Mouse (Mus musculus): ENCODE results near the gene Frmd4a.

Gene Frmd4a

DNA sequence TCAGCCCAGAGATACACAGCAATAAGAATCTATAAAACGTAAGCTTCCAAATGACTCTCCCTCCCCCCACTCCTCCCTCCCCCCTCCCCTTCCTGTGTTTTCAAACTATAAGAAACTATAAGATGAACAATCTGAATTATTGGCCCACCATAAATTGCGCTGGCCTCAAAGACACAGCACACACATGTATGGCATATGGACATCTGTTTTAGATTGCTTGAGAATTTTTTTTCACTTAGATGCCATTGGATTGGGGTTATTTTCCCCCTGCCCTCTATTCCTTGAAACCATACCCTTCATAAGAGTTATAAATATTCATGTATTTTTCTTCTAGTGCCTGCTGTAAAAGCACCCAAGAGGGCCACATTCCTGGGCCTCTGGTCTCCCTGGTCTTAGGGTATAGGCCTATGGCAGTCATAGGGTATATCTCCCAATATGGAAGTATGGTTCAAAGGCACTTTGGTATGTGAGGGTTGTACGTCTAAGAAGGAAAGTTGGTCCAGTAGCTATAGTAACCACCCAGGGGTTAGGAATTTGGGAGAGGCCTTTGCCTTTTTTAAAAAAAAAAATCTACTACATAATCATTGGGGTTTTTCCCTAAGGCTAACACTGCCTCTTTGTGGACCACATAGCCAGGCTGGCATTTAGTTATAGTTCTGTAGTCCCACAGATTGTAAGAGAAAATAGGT lies 322.2 kb downstream of the Frmd4a start:
- DNase-seq, result no peak

GRCm38 (mm10) chr2:4340378-4340777 lies 322.9 kb downstream of the Frmd4a start:
- DNase-seq, result no peak

DNA sequence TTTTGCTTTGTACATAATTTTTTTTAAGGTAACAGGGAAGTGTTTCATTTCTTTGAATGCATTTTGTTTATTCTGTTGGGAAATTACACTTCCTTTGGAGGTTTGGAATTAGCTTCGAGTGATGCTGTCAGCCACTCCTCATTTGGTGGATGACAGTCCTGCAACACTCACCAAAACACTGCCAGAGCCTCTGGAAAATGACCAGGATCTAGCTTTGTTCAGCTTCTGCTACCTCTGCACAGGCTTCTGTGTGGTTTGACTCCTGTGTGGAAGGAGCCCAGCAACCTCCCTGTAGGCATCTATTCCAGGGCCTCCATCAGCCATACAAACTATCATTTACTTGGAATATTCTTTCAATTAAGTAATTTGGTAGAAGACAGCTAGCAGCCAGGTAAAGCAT lies 323.6 kb downstream of the Frmd4a start:
- DNase-seq, result no peak

DNA sequence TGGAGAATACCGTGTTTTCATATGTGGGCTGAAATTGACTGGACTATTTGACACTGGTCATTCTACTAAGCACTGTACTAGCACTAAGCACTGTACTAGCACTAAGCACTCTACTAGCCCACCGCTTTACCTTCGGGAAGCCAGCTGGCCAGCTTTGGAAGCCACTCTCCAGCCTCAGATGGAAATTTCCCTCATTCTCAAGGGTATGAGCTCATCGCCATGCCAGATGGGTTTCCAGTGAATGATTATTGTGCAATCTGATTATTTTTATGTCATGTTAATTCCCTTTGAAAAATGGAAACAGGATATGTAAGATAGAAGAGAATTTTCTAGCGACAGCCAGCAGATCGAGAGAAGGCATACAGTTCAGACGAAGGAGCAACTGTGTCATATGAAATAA lies 324.5 kb downstream of the Frmd4a start:
- DNase-seq, result no peak

DNA sequence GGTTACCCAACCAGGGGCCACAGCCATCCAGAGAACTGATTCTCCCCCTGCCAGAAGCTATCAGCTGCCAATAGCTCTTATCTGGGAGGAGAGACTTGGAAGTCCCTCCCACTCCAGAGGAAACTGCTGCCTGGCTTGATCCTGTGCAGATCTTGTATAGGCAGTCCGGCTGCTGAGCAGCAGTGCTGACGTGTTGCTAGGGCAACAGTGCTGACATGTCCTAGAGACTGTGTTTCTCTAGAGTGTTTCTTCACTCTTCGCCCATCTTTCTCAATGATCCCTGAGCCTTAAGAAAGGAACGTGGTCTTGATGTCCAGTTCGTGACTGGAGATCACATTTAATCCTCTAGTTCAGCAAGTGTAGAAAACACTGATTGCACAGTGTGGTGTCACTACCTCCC lies 326.9 kb downstream of the Frmd4a start:
- no peak for DNase-seq

GRCm38 (mm10) chr2:4346232-4346631 lies 328.7 kb downstream of the Frmd4a start:
- DNase-seq, result no peak

- DNase-seq, result no peak
These were observed 329.4 kb downstream of the Frmd4a start for GRCm38 (mm10) chr2:4346953-4347352.

DNA sequence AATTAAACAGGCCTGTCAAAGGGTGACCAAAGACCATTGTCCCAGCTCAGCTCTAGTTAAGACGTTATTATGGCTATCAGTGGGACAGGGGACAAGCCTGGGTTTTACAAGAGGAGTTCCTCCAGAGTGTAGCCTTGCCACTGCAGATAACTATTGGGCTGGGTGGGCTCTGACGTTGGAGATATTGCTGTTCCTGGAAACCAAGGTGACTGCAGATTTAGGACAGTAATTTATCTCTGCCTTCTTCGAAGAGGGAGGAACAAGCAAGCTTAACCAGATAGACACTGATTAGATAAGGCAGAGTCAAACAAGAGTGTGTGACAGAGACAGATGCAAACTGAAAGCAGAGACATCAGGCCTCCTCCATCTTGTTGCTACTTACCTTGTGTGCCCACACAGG lies 330.3 kb downstream of the Frmd4a start:
- DNase-seq, result no peak

DNA sequence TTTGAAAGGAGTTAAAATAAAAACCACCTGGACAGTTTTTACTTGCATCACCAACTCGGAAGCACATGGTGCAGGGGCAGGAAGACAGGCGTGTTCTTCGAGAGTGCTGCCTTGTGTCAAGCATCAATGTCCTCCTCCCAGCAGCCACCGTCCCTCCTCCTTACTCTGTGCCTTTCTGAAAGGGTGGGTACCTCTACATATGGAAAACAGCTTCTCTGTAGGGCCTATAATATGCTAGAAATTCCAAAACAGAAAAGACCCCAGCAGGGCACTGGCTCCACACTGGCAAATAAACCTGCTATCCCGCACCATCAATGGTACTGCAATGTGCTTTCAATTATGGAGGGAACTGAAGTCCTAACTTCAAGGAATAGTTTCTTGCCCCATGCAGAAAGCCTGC lies 331.0 kb downstream of the Frmd4a start:
- no peak for DNase-seq

- DNase-seq, result no peak
These were observed 339.4 kb downstream of the Frmd4a start for GRCm38 (mm10) chr2:4356812-4357384.

DNA sequence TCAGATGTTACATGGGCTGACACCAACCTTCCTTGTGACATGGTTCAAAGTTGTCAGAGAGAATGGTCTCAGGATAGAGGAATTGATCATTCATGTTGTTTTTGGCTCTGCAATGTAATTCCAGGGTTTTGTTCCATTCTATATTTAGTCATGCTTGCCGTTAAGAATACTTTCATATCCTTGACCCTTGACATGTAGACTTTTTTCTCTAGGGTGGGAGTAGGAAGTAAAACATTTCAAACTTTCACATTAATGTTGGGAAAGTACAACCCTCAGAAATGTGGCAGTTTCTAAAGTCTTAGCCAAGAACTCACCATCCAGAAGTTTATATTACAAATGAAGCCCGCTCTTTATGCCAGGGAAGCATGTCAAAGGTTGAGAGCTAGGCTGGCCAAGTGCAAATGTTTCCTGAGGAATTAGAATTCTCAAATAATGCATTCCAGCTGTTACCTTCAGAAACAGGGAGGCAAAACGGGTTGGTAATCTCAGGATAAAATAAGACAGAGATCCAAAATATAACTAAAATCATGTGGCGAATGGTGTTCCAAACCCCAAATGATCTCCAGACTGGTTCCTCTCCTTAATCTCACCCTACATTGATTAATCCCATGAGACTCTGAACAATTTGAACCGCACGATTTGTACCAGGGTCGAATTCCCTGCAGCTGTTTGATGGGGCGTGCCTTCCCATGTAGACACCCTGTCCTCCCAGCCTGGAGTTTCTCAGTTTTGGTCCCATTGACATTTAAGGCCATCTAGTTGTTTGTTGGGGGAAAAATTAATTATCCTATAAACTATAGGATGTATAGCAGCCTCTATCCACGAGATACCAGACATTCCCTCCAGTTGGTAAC lies 344.7 kb downstream of the Frmd4a start:
- DNase-seq, result no peak

DNA sequence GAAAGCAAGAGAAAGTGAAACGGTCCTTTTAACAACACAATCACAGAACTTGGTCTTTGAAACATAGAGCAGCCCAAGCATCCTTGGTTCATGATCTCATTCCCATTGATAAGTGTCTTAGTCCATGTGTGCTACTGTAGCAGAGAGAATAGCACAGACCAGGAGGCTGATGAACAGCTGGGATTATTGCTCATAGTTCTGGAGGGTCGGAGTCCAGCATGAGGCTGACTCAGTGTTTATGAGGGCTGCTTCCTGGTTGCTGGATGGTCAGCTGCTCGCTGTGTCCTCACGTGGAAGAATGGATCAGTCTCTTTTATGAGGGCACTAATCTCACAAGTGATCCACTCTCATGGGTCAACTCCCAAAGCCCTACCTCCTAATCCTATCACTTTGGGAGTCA lies 347.4 kb downstream of the Frmd4a start:
- no peak for DNase-seq

DNA sequence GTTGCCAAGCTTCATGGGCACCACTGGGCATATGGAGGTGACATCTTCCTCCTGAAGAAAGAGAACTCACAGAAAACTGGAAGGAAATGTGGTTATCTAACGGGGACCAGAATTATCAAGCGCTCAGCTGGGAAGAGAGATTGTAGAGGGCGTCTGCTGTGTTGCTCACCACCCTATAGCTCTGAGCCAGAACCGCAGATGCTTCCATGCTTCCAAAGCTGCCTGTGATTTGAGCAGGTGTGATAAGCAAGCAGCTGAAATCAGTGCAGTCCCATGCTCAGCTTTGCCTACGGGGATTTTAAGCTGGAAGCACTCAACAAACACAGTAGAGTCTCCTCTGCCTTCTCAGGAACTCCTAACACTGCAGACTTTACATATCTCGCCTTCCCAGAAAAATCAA lies 351.0 kb downstream of the Frmd4a start:
- DNase-seq, result no peak

DNA sequence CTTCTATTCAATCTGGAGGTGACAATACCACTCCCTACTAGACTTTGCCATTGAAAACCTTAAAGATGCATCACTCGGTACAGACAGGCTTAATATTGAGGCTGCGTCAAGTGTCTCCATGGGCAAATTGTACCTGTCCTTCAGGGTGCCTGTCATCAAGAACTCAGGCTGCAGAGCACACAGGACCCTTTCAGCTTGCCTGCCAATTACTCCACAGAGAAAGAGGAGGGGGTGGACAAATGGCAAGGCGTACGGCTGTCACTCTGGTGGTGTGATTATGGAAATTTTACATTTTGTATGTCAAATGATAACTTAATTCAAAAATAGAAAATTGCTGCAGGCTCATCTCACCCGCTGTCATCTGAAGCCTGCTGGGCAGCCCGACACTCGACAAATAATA lies 353.0 kb downstream of the Frmd4a start:
- no peak for DNase-seq

DNA sequence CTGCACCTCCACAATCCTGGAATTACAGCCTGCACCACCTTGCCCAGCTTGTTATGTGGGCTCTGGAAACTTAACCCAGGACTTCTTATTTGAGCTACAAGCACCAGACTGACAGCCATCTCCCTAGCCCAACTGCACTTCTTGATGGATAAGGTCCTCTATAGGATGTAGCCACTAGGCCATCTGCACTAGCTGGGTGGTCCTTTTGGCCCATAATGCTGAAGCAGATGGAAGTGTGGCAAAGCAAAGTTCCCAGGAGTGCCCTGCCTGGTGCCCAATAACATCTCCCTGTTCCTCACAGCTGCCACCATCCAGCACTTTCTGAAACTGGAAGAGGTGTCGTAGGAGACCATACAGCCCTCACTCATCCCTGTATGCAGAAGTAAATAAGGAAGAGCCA lies 353.8 kb downstream of the Frmd4a start:
- DNase-seq, result no peak

DNA sequence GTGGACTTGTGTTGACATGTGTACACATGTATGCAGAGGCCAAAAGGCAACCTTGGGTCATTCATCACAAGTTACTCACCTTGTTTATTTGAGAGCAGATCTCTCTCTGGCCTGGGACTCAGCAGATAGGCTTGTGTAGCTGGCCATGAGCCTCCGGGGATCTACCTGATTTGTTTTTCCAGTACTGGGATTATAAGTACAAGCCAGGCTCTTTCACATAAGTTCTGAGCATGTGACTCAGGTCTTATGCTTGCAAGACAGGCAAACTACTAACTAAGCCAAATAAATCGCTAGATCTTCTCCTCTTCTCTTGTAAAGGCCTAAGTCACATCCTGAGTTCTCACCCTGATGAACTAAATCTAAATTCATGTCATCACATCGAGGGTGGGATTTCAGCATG lies 361.3 kb downstream of the Frmd4a start:
- DNase-seq, result no peak

GRCm38 (mm10) chr2:4380435-4380834 lies 362.9 kb downstream of the Frmd4a start:
- DNase-seq, result no peak

- DNase-seq, result no peak
These were observed 363.4 kb downstream of the Frmd4a start for GRCm38 (mm10) chr2:4380926-4381325.

DNA sequence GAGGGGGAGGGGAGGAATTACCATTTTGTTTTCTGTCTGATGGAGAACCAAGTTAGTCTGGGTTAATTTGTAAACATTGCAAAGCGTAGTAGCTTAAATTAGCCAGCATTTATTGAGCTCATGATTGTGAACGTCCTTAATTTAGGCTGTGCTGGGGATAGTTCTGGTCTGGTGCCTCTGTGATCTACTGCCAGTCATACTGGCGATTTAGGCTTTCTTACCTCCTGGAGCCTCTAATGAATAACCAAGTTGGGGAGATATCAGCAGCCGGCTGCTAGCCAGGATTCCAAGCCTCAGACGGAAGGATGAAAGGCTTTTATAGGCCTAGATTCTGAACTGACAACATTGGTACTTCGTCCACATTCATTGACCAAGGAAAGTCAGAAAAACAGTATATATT lies 369.0 kb downstream of the Frmd4a start:
- no peak for DNase-seq

- no peak for DNase-seq
These were observed 371.8 kb downstream of the Frmd4a start for GRCm38 (mm10) chr2:4389330-4389729.

DNA sequence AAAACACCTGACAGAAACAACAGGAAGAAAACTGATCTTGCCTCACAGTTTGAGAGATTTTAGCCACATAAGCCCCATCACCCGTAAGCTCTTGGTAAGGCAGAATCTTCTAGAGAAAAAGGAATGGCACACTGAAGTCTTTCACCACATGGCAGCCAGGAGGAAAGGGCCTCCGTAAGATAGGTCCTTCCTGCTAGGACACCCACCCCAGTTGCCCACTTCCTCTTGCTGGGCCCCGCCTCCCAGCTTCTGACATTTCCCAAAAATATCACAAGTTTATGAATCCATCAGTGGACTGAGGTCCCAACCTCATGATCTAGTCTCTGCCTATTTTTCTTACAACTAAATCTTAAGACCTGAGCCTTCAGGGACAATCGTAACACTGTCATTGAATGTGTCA lies 373.6 kb downstream of the Frmd4a start:
- DNase-seq, result no peak

DNA sequence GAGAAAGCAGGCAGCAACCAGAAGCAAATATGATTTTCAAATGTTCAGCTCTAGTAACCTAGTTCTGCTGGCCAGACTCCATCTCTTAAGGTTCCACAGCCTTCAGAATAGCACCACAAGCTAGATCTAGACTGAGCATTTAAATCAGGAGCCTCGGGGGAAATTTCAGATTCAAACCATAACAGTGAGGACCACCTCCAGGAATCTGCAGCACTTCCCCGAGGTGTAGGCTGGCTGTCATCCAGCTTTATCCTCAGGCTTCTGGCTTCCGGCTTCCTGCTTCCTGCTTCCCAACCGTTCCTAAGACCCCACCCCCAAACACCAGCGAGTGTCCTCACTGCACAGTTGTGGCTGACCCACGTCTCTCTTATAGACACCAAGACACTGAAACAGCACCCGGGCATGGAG lies 374.2 kb downstream of the Frmd4a start:
- no peak for DNase-seq

DNA sequence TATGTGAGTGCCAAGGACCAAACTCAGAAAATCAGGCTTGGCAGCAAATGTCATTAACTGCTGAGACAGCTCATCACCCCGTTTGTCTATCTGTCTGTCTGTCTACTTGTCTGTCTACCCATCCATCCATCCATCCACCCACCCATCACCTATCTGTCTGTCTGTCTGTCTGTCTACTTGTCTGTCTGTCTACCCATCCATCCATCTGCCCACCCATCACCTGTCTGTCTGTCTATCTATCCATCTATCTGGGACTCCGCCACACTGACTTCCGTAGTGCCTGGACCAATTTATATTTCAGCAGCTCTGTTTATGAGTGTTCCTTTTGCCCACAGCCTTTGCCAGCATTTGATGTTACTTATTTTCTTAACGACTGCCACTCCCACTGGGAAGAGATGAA lies 375.5 kb downstream of the Frmd4a start:
- DNase-seq, result no peak

DNA sequence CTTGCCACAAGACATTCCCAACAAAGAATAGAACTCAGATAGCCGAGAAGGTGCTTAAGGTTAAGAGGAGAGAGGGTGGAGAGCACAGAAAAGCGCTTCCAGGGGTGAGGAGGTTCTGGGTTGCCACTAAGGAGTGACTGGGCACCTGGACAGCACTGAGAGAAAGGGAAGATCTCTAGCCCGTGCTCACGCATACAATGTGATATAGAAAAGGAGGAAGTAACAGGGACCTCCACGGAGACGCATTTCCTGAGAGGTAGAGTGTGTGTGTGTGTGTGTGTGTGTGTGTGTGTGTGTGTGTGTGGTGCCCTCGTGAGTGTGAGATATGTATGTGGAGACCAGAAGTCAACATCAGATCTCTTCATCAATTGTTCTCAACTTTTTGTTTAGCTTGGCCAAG lies 377.1 kb downstream of the Frmd4a start:
- DNase-seq, result no peak

Measured in cerebellum, adult 9-10 months (tissue).